Mouse (Mus musculus) CH12.LX (cell line): ENCODE data around the gene Sept4. TPM values are rescaled to one million over a fixed set of nuclear protein-coding genes. Genes with fewer than 3 reads are reported as not detected.

ENCODE experiments used
- DNase-seq: peaks from one replicate; pipeline ENCODE4 v3.0.0-alpha.2; 2013; ENCODE audit errors: extremely low read depth
- H3K27ac ChIP-seq: 2 replicates; pipeline ENCODE4 v1.5.1; 2012; ENCODE audit warnings: low read depth, mild to moderate bottlenecking, control low read depth, moderate library complexity; ENCODE audit not compliant: insufficient read depth
- H3K27me3 ChIP-seq: replicated peaks from 2 replicates; pipeline ENCODE3; 2012; ENCODE audit warnings: inconsistent platforms
- H3K36me3 ChIP-seq, 2 experiments: replicated peaks in 1 of 2; 2 replicates each; pipeline versions ENCODE3 to v1.6.1; 2012; ENCODE audit warnings: inconsistent platforms in 1 of 2, low read length in 1 of 2, mild to moderate bottlenecking in 1 of 2, mixed read lengths in 1 of 2, moderate library complexity in 1 of 2; ENCODE audit not compliant: control insufficient read depth in 1 of 2, insufficient read depth in 1 of 2
- H3K4me1 ChIP-seq, 2 experiments: 2 replicates each; pipeline ENCODE4 v1.6.1; 2012; ENCODE audit warnings: inconsistent platforms in 1 of 2, moderate library complexity in 1 of 2; ENCODE audit not compliant: insufficient read depth in 2 of 2, control insufficient read depth in 1 of 2
- H3K4me2 ChIP-seq: 2 replicates; pipeline ENCODE4 v1.6.1; 2012; ENCODE audit warnings: low read depth, mild to moderate bottlenecking, control low read depth; ENCODE audit not compliant: poor library complexity, insufficient read depth, severe bottlenecking
- H3K4me3 ChIP-seq, 3 experiments: fragments of 150-350 bp in 1 of 3; sonication (generic) in 1 of 3; replicated peaks in 1 of 3; 2 replicates each; pipeline versions ENCODE3 to v1.5.1; 2011 to 2012; ENCODE audit warnings: low read depth in 2 of 3, low read length in 2 of 3, mild to moderate bottlenecking in 2 of 3, moderate library complexity in 2 of 3, control low read depth in 1 of 3, improper control_type of control experiment in 1 of 3, inconsistent platforms in 1 of 3, mixed read lengths in 1 of 3; ENCODE audit not compliant: poor library complexity in 1 of 3
- H3K79me2 ChIP-seq: replicated peaks from 2 replicates; pipeline ENCODE4 v1.6.1; 2012; ENCODE audit warnings: mild to moderate bottlenecking, moderate library complexity; ENCODE audit not compliant: control insufficient read depth, poor library complexity, insufficient read depth, severe bottlenecking; ENCODE audit errors: extremely low read depth
- H3K9ac ChIP-seq: 2 replicates; pipeline ENCODE4 v1.6.1; 2012; ENCODE audit warnings: low read depth, mild to moderate bottlenecking, control low read depth, moderate library complexity; ENCODE audit not compliant: insufficient read depth
- H3K9me3 ChIP-seq: replicated peaks from 2 replicates; pipeline ENCODE3; 2012; ENCODE audit warnings: low read length, inconsistent platforms, mixed read lengths
- BHLHE40 ChIP-seq: IDR thresholded peaks from 2 replicates; pipeline ENCODE4 v1.6.1; 2011; ENCODE audit warnings: mild to moderate bottlenecking, low read depth, low read length, improper control_type of control experiment
- CHD1 ChIP-seq: IDR thresholded peaks from 2 replicates; pipeline ENCODE4 v1.6.1; 2012; ENCODE audit warnings: low read depth, low read length, improper control_type of control experiment, inconsistent platforms
- CHD2 ChIP-seq: IDR thresholded peaks from 2 replicates; pipeline ENCODE4 v1.6.1; 2011; ENCODE audit warnings: low read length, improper control_type of control experiment
- CTCF ChIP-seq, 2 experiments: IDR thresholded peaks in 1 of 2; conservative IDR thresholded peaks in 1 of 2; 2 replicates each; pipeline ENCODE4 v1.5.1; 2011 to 2012; ENCODE audit warnings: low read depth in 2 of 2, low read length in 2 of 2, improper control_type of control experiment in 1 of 2, inconsistent platforms in 1 of 2, mild to moderate bottlenecking in 1 of 2, moderate library complexity in 1 of 2
- ELF1 ChIP-seq: IDR thresholded peaks from 2 replicates; pipeline ENCODE4 v1.6.1; 2014; ENCODE audit warnings: low read depth, mild to moderate bottlenecking, inconsistent platforms, low read length, improper control_type of control experiment
- JUND ChIP-seq: conservative IDR thresholded peaks from 2 replicates; pipeline ENCODE4 v1.6.1; 2011; ENCODE audit warnings: low read depth, low read length, improper control_type of control experiment
- MAFK ChIP-seq: IDR thresholded peaks from 2 replicates; pipeline ENCODE4 v1.6.1; 2011; ENCODE audit warnings: low read length, improper control_type of control experiment; ENCODE audit not compliant: insufficient replicate concordance
- MAX ChIP-seq: IDR thresholded peaks from 2 replicates; pipeline ENCODE4 v1.6.1; 2011; ENCODE audit warnings: low read length, improper control_type of control experiment
- MXI1 ChIP-seq: IDR thresholded peaks from 2 replicates; pipeline ENCODE4 v1.6.1; 2011; ENCODE audit warnings: mild to moderate bottlenecking, low read depth, low read length, improper control_type of control experiment
- MYC ChIP-seq: IDR thresholded peaks from 2 replicates; pipeline ENCODE4 v1.6.1; 2011; ENCODE audit warnings: low read depth, mild to moderate bottlenecking, improper control_type of control experiment, low read length
- POLR2A ChIP-seq: IDR thresholded peaks from 2 replicates; pipeline ENCODE4 v1.6.1; 2011; ENCODE audit warnings: low read depth, mild to moderate bottlenecking, improper control_type of control experiment, low read length
- RAD21 ChIP-seq: IDR thresholded peaks from 2 replicates; pipeline ENCODE4 v1.6.1; 2011; ENCODE audit warnings: low read depth, mild to moderate bottlenecking, low read length, improper control_type of control experiment, moderate library complexity
- RCOR1 ChIP-seq: conservative IDR thresholded peaks from 2 replicates; pipeline ENCODE4 v1.6.1; 2012; ENCODE audit warnings: low read depth, mild to moderate bottlenecking, inconsistent platforms, low read length, improper control_type of control experiment
- TBP ChIP-seq: conservative IDR thresholded peaks from 2 replicates; pipeline ENCODE4 v1.6.1; 2011; ENCODE audit warnings: low read depth, low read length, improper control_type of control experiment
- USF1 ChIP-seq: IDR thresholded peaks from 2 replicates; pipeline ENCODE4 v1.6.1; 2014; ENCODE audit warnings: low read depth, mild to moderate bottlenecking, inconsistent platforms, low read length, improper control_type of control experiment
- USF2 ChIP-seq: conservative IDR thresholded peaks from 2 replicates; pipeline ENCODE4 v1.6.1; 2011; ENCODE audit warnings: low read depth, low read length, improper control_type of control experiment
- ZC3H11A ChIP-seq: IDR thresholded peaks from 2 replicates; pipeline ENCODE4 v1.6.1; 2012; ENCODE audit warnings: low read depth, mild to moderate bottlenecking, inconsistent platforms, low read length, improper control_type of control experiment
- ZMIZ1 ChIP-seq: IDR thresholded peaks from 2 replicates; pipeline ENCODE4 v1.6.1; 2012; ENCODE audit warnings: low read depth, mild to moderate bottlenecking, inconsistent platforms, low read length, improper control_type of control experiment
- ZNF384 ChIP-seq: IDR thresholded peaks from 2 replicates; pipeline ENCODE4 v1.6.1; 2012; ENCODE audit warnings: low read depth, low read length, improper control_type of control experiment, inconsistent platforms
- dilution Hi-C: fragments of 300-500 bp; cut with MboI; formaldehyde crosslinking; loops from 2 replicates; pipeline ENCODE4 v1.14.3; 2020; ENCODE audit warnings: low sequenced_read_pairs; ENCODE audit not compliant: extremely low pct_unique_long_range_greater_than_20kb, extremely low pct_ligation_motif_present
- in situ Hi-C: fragments of 300-500 bp; cut with MboI; formaldehyde crosslinking; loops from 3 replicates; pipeline ENCODE4 v1.14.3; 2019; ENCODE audit warnings: low sequenced_read_pairs, low pct_ligation_motif_present, low pct_unique_long_range_greater_than_20kb, mixed read lengths
- polyA plus RNA-seq: library from polyadenylated mRNA; unstranded; fragments of >175 nt; gene quantifications from 2 replicates; pipeline ENCODE4 v1.2.1, GENCODE M21; 2012; ENCODE audit warnings: low read depth; ENCODE audit not compliant: insufficient read length
- total RNA-seq, 2 experiments: library from RNA; depleted of rRNA; stranded (reverse); fragments of 300-350 nt in 1 of 2; fragments of >200 nt in 1 of 2; gene quantifications; 2 replicates each; pipeline ENCODE4 v1.2.3; 2012 to 2014

Sept4 gene
- total and polyA plus RNA-seq, 3 experiments: 0.32 to 1.7 (median 1.5) TPM

GRCm38 (mm10) chr11:87600322-87600853 lies 31.7 kb downstream of the Sept4 start:
- Histone ChIP-seq H3K4me1 (peaks cover 14 to 63% of the 10 kb centered on the region in 2 experiments), H3K4me2 (no peak overlapping the region), H3K27ac (no peak overlapping the region), H3K9me3 (no peaks in the 10 kb centered on the region), H3K4me3 (no peak overlapping the region), H3K9ac (no peak overlapping the region), H3K27me3 (no peaks in the 10 kb centered on the region), H3K79me2 (no peaks in the 10 kb centered on the region; the same call in 1 of the 2 replicates), H3K36me3 (peaks cover 77 to 83% of the 10 kb centered on the region in 2 experiments)
- DNase-seq: no peak
- dilution Hi-C loops (no loop called here), in situ Hi-C loops (no loop called here)
- TF ChIP-seq ZC3H11A (no peak), USF2 (no peak), ZNF384 (no peak), ZMIZ1 (no peak), JUND (no peak), CHD2 (no peak), MAX (no peak), RCOR1 (no peak), TBP (no peak), POLR2A (no peak), CHD1 (no peak), ELF1 (no peak), MYC (no peak), USF1 (no peak), MAFK (no peak), MXI1 (no peak)

- Histone ChIP-seq H3K36me3 (peaks cover 84 to 96% of the 10 kb centered on the region in 2 experiments), H3K4me2 (no peak overlapping the region), H3K27me3 (no peaks in the 10 kb centered on the region), H3K79me2 (no peaks in the 10 kb centered on the region), H3K9ac (no peak overlapping the region), H3K4me3 (no peak overlapping the region), H3K9me3 (no peaks in the 10 kb centered on the region), H3K4me1 (peaks cover 0 to 45% of the 10 kb centered on the region in 2 experiments; a peak in 3 of 4 replicates), H3K27ac (no peak overlapping the region)
- in situ Hi-C loops (no loop called here), dilution Hi-C loops (no loop called here)
- DNase-seq: no peak
- TF ChIP-seq RAD21 (no peak), CTCF (conservative IDR thresholded peaks at IDR 0.05 in 1 of 2, IDR thresholded peaks at IDR 0.05 in 1 of 2; ENCODE audit: low read depth in 2 of 2, low read length in 2 of 2) (no peak), ELF1 (no peak), TBP (no peak), BHLHE40 (no peak)
Measured at GRCm38 (mm10) chr11:87602234-87602633, 33.5 kb downstream of the Sept4 start.
